Mouse (Mus musculus): ENCODE results near the gene H3f3a.

The H3f3a gene

GRCm38 (mm10) chr1:180757252-180757955 is 56.3 kb downstream of the H3f3a start:
- no peak for DNase-seq (ENCODE audit: low spot score)

- no peak for DNase-seq (ENCODE audit: low spot score)
These were observed 57.0 kb downstream of the H3f3a start for GRCm38 (mm10) chr1:180756711-180757110.

GRCm38 (mm10) chr1:180754376-180754775 is 59.4 kb downstream of the H3f3a start:
- DNase-seq (ENCODE audit: low spot score), result no peak

GRCm38 (mm10) chr1:180752115-180752514 is 61.6 kb downstream of the H3f3a start:
- no peak for DNase-seq (ENCODE audit: low spot score)
